Mouse (Mus musculus): ENCODE measurements around the gene Usp2.

GRCm38 (mm10) chr9:44053936-44054335 is 12.9 kb upstream of the Usp2 start:
- TF ChIP-seq POLR2A (IDR thresholded peaks at IDR 0.05; ENCODE audit: control insufficient read depth in 1 of 2, insufficient read depth in 1 of 2, low read depth in 1 of 2, low read length in 2 of 2, poor library complexity in 1 of 2) (no peak), CTCF (IDR thresholded peaks at IDR 0.05 in 2 of 3, conservative IDR thresholded peaks at IDR 0.05 in 1 of 3; ENCODE audit: control insufficient read depth in 1 of 3, insufficient read depth in 1 of 3, low read depth in 2 of 3, low read length in 3 of 3, poor library complexity in 1 of 3, severe bottlenecking in 1 of 3) (no peak), MEF2A (IDR thresholded peaks at IDR 0.05; ENCODE audit: extremely low read depth, insufficient replicate concordance, low read depth, low read length, poor library complexity, severe bottlenecking) (no peak), POLR2AphosphoS5 (IDR thresholded peaks at IDR 0.05; ENCODE audit: borderline replicate concordance, low read depth, low read length) (no peak), POLR2AphosphoS2 (IDR thresholded peaks at IDR 0.05; ENCODE audit: low read length) (no peak), ETS1 (IDR thresholded peaks at IDR 0.05; ENCODE audit: low read depth, low read length) (no peak)

Measured in MEL (cell line).